Mouse (Mus musculus) lung, adult 2 months (tissue): Measurements from ENCODE around the gene Msi2.

Source experiments
- CTCF ChIP-seq: fragments of 200-500 bp; IDR thresholded peaks from 2 replicates; pipeline ENCODE4 v1.5.1; 2011; ENCODE audit warnings: mild to moderate bottlenecking, low read length, control low read depth; ENCODE audit not compliant: insufficient read depth
- POLR2A ChIP-seq: fragments of 200-500 bp; IDR thresholded peaks from 2 replicates; pipeline ENCODE4 v1.6.1; 2011; ENCODE audit warnings: low read depth, mild to moderate bottlenecking, control low read depth, low read length, borderline replicate concordance; ENCODE audit errors: extremely low read depth

GRCm38 (mm10) chr11:88557116-88557768 is 161.1 kb downstream of the Msi2 start:
- no peak for TF ChIP-seq CTCF
- TF ChIP-seq POLR2A: no peak
